Mouse (Mus musculus): ENCODE results near the gene Hapln4.

DNA sequence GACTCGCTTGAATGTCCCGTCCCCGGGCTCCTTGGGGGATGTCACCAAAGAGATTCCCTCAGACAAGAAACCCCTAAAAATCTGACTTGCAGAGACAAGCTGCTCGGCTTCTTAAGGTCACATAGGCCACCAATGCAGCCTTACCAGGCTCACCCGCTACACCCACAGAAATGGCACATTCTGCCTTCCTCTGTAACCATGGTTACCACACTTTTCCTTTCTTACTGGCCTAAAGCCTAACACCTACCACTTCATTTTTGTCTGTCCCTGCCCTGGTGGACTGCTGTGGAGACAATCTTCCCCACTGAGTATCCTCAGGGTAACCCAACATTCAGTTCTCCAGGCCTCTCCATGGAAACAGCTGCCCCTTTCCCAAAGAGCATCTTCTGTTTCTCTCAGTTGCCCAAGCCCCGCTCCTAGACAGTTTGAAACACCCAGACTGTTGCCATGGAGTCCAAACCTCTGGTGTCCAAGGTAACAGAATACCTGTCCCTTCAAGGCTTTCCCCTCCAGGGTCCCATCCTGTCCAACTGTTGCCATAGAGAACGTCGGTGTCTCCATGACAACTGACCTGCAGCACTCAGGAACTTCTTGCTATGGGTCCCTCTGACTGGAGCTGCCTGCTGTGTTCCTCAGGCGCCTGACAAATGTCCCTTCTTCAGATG, 6.2 kb downstream of the Hapln4 start:
- no peak for TF ChIP-seq POLR2A (IDR thresholded peaks at IDR 0.05; ENCODE audit: borderline replicate concordance, extremely low read depth, insufficient read depth, insufficient read length, poor library complexity, severe bottlenecking)
- no peak for TF ChIP-seq CTCF (IDR thresholded peaks at IDR 0.05; ENCODE audit: borderline replicate concordance, extremely low read depth, insufficient read depth, insufficient read length)
